Mouse (Mus musculus) macrophage (primary cell): ENCODE data around the gene Zbtb7a. TPM values are rescaled to one million over a fixed set of nuclear protein-coding genes. Genes with fewer than 3 reads are reported as not detected.
A peak's percentile ranks its signal among the peaks of the same experiment; 100 is the strongest.

ENCODE experiments used
- H3K27ac ChIP-seq: fragments of 350-480 bp; formaldehyde crosslinking; 2 replicates; pipeline ENCODE4 v1.9.0; 2021
- H3K36me3 ChIP-seq: fragments of 350-480 bp; formaldehyde crosslinking; 2 replicates; pipeline ENCODE4 v1.9.0; 2021; ENCODE audit errors: inconsistent target
- H3K4me3 ChIP-seq: fragments of 350-480 bp; formaldehyde crosslinking; 2 replicates; pipeline ENCODE4 v1.9.0; 2021; ENCODE audit errors: inconsistent target
- H3K79me2 ChIP-seq: fragments of 350-480 bp; formaldehyde crosslinking; 2 replicates; pipeline ENCODE4 v1.9.0; 2021; ENCODE audit errors: inconsistent target
- WGBS: methylation state at CpG from one replicate; pipeline ENCODE4 v1.1.7; 2026; ENCODE audit warnings: inconsistent platforms; ENCODE audit not compliant: missing documents; 5-methylcytosine and 5-hydroxymethylcytosine counted together
- polyA plus RNA-seq: library from polyadenylated mRNA; stranded (reverse); fragments of 250-400 nt; gene quantifications from 3 replicates; pipeline ENCODE4 v1.2.4, GENCODE M21; 2018; ENCODE audit warnings: inconsistent platforms
- total RNA-seq, 78 experiments: library from RNA; depleted of rRNA; stranded (reverse); fragments of 250-400 nt; gene quantifications; 1 replicate in 9 of 78; 2 replicates in 24 of 78; 3 replicates in 43 of 78; 4 replicates in 2 of 78; pipeline ENCODE4 v1.2.4; 2018; ENCODE audit warnings: inconsistent platforms in 56 of 78

Zbtb7a gene
- total RNA-seq (2018; cell fraction: chromatin; rRNA removed) = 100 to 1,000 TPM in 6 of 26 experiments, 10 to 100 TPM in 20; 17.7 to 188 (median 75.1) TPM
- 100 to 1,000 TPM in 4 of 26 experiments, 10 to 100 TPM in 22; 50.3 to 111 (median 83.6) TPM for total RNA-seq (2018; cell fraction: cytosol; rRNA removed)
- total RNA-seq (2018; cell fraction: nucleus; rRNA removed) = 100 to 1,000 TPM in 11 of 26 experiments, 10 to 100 TPM in 15; 39.7 to 162 (median 88.6) TPM
- 48.1 to 55.4 TPM (median 52.8 TPM) in 3 replicates for polyA plus RNA-seq

DNA sequence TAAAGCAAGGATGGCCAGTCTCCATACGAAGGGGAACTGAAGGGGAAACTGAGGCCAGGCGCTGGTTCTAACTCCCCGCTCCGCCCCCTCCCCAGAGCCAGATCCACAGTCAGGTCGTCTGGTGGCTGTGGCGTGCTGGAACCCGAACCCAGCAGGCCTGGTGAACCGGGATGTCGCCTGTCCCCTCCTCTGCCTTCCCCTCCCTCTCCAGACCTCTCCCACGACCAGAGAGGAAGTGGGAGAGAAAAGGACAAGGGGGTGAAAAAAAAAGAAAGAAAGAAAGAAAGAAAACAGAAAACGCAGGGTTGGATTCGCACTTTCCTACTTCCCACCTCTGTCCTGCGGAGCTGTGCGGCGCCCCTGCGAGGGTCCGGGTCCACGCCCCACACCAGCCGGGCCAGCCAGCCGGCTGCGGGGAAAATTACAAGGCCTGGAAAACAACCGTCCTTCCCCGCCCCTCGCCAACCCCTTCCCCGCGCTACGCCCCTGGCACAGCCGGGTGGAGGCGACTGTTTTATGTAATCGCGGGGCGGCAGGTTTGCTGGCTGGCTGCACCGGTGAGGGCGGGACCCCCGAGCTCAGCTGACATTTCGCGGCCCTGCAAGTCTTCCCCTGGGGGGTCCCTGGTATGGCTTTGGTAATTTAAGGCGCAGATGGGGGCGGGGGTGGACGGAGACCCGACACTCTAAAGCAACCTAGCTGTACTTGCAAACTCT lies at the start of gene Zbtb7a:
Gene Zbtb7a (plus strand): TSS at position 255 of the 716 bp plus-strand sequence.
- peak within 1 kb of the TSS; percentile 67 for H3K4me3 ChIP-seq
- no peaks in the 10 kb centered on the region for H3K36me3 ChIP-seq
- under 1% methylated on average over 41 of the region's 41 CpGs for WGBS
- peaks cover 23% of the 10 kb centered on the region for H3K79me2 ChIP-seq
- H3K27ac ChIP-seq = peak within 1 kb of the TSS; percentile 92

DNA sequence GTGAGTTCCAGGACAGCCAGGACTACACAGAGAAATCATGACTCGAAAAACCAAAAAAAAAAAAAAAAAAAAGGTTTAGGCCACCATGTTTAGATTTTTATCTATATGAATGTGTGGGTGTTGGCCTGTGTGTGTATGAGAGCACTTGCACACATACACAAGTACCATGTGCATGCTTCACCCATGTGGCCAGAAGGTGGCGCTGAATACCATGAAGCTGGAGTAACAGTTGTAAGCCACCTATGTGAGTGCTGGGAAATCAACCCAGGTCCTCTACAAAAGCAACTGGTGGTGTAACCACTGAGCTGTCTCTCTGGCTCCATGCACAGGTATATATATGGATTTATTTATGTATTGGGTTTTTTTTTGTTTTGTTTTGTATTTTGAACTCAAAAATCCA lies 48.0 kb upstream of the Zbtb7a start:
- Histone ChIP-seq H3K27ac (no peak overlapping the region), H3K79me2 (no peaks in the 10 kb centered on the region), H3K36me3 (no peaks in the 10 kb centered on the region), H3K4me3 (no peak overlapping the region)
- WGBS = 50% methylated on average over 1 of the region's 2 CpGs

DNA sequence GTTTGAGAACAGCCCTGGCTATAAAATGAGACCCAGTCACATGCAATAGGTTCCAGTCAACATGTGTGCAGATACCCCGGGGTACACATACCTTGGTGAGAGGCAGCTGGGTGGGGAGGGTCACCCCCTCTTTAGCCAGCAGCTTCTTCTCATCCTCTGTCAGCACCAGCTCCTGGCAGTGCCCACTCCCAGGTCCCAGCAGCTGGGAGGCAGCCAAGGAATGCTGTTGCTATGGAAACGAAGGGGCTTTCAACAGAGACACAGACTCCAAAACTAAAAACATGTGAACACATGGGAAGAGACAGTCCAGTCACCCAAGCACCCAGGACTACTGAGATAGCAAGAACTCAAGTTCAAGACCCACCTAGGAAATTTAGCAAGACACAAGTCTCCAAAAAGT lies 45.8 kb upstream of the Zbtb7a start:
- Histone ChIP-seq H3K4me3 (no peak overlapping the region), H3K79me2 (no peaks in the 10 kb centered on the region), H3K36me3 (no peaks in the 10 kb centered on the region), H3K27ac (no peak overlapping the region)
- WGBS = 95% methylated on average over 2 of the region's 2 CpGs

DNA sequence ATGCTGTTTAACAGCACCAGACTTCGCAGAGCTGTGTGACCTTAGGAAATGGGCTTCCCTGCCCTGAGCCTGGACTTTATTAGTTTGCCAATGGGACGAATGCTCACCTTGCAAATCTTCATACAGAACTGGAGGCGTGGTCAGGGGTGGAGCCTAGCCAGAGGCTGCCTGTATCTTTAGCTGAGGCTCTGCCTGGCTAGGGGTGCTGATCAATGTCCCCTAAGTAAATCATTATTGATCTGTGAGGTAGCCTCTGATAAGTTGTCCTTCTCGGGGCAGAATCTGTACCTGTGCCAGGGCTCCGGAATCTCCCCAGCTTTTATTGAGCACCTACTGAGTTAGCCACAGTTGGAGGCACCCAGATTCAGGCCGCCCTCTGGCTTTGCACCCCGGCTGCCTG lies 44.4 kb upstream of the Zbtb7a start:
- no peak overlapping the region for H3K4me3 ChIP-seq
- H3K36me3 ChIP-seq = no peaks in the 10 kb centered on the region
- no peak overlapping the region for H3K27ac ChIP-seq
- 73% methylated on average over 7 of the region's 7 CpGs for WGBS
- no peaks in the 10 kb centered on the region for H3K79me2 ChIP-seq

DNA sequence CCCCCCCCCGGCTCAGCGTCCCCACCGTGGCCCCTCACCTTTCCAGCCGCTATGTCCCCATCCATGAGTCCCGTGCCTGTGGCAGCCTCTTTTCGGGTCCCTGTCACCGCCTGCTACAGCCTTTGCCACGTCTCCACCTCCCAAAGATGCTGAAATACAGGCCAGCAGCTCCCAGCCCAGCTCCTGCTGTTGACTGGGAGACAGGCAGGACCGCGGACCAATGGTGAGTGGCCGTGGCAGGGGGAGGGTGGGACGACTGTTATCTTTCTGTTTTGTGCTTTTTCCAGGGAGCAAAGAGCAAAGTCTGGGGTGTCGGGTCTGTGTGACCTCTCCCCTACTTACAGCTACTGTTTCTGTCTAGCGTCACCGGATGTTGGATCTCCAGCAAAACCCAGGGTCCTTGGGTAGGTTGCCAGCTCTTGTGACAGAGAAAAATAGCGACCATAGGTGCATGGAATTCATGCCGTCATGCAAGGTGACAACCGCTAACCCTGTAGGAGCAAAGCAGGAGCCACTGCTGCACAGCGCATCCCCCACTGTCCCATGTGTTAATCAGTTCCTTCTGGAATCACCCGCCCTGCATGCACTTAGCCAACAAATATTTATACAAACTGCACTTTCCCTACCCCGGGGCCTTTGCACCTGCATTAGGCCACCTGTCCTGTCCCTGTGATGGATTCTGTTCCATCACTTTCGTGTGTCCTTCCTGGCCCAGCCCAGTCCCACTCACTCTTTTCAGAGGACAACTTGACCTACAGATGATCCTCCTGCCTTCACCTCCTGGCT lies 42.4 kb upstream of the Zbtb7a start:
- Histone ChIP-seq H3K79me2 (no peaks in the 10 kb centered on the region), H3K4me3 (no peak overlapping the region), H3K36me3 (no peaks in the 10 kb centered on the region), H3K27ac (no peak overlapping the region)
- WGBS = 65% methylated on average over 21 of the region's 22 CpGs

DNA sequence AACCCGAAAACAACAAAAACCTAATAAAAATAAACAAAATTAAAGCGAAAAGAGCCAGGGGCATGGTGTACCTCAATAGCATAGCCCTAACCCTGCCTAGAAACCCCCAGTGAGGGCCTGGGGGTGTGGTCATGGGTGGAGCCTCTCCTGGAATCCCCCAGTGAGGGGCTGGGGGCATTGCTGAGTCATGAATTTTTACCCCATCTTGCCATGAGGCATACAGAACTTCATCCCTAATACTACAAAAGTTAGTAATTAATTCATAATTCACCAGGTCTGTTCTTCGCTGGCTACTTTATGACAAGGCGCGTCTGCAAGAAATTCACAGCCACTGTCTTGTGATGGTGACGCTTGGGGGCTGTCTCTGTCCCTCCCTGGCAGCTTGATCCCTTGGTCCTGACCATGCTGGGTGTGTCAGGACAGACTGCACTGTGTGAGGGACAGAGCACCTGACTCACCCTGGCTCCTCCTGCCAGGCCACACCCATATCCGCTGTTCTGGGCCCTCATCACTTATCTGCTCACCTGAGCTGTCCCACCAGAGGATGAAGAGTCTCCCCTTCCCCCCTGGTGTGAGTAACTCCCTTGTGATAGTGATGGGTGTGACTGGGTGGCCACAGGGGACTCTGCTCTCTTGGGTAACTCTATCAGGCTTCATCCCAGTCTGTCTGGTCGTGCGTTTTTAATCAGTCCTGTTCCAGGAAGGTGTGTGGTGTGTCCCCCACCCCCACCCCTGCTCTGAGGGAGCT lies 39.9 kb upstream of the Zbtb7a start:
- WGBS = 81% methylated on average over 9 of the region's 9 CpGs
- Histone ChIP-seq H3K4me3 (no peak overlapping the region), H3K79me2 (no peaks in the 10 kb centered on the region), H3K27ac (no peak overlapping the region), H3K36me3 (no peaks in the 10 kb centered on the region)

DNA sequence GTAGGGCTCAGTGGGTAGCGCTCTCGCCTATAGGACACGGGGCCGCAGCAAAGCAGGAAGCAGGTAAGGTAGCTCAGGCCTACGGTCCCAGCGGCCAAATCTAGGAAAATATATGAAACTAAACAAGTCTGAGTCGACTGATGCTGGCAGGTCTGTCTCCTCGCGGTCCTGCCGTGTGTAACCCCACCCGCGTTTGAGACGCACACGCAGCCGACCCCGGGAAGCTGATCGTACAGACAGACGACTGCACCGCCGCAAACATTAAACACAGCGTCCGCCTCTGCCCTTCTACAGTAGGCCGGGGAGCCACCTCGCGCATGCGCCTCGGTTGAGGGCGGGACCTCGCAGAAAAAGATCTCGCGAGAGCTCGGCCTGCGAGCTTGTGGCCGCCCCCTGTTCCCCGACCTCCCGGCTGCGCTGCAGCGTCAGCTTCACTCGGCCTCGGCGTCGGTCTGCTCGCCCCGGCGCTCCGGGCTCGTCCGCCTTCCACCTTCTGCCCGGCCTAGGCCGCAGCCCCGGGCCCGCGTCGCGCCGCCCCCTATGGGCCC lies 29.4 kb upstream of the Zbtb7a start, which contains the start of gene Map2k2:
Gene Map2k2 (plus strand): TSS at position 351 of the 548 bp plus-strand sequence.
- H3K4me3 ChIP-seq = peak within 1 kb of the TSS; percentile 77
- peaks cover 19% of the 10 kb centered on the region for H3K36me3 ChIP-seq
- WGBS = under 1% methylated on average over 56 of the region's 56 CpGs
- peak within 1 kb of the TSS; percentile 79 for H3K27ac ChIP-seq
- H3K79me2 ChIP-seq = peaks cover 45% of the 10 kb centered on the region

DNA sequence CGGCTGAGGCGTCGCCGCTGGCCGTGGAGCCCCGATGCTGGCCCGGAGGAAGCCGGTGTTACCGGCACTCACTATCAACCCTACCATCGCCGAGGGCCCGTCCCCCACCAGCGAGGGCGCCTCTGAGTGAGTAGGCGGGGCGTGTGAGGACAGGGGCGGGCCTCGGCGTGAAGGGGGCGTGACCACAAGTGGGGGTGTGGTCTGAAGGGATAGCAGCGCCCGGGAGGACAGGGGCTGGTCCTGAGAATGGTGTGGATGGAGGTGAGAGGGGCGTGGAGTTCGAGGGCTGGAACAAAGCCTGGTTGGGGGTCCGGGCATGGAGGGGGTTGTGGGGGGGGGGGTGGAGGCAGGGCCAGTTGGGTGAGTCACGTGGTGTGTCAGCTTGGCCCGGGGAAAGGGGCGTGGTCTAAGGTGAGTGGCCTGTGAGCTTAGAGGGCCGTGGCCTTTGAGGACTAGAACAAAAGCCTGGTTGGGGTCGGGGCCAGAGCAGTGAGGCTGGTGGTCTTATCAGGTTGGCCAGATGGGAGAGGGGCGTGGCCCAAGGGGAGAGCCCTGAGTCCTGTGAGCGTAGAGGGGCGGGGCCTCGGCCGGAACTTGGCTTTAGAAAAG lies 28.8 kb upstream of the Zbtb7a start:
- H3K79me2 ChIP-seq = peaks cover 51% of the 10 kb centered on the region
- peaks cover 25% of the 10 kb centered on the region for H3K36me3 ChIP-seq
- H3K4me3 ChIP-seq = peak overlapping the region; percentile 66
- 0% methylated on average over 33 of the region's 35 CpGs for WGBS
- H3K27ac ChIP-seq = peak overlapping the region; percentile 43

DNA sequence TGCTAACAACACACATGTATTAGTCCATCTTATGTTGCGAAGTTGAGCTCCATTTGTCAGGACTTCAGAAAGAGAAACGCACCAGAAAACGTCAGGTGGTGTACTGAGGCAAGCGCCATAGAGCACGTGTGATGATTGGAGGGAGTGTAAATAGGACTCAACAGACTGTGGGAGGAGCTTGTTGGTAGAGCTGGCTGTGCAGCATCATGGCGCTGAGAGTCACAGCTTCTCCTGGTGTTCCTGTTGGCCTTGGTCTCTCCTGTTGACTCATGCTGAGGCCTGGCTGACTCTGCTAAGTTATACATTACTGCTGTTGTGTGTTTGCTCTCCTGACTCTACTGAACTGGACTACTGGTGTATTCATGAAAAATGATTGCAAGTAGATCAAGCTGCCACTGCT lies 22.1 kb upstream of the Zbtb7a start:
- H3K27ac ChIP-seq = no peak overlapping the region
- no peak overlapping the region for H3K4me3 ChIP-seq
- WGBS = 90% methylated on average over 6 of the region's 6 CpGs
- peaks cover 75% of the 10 kb centered on the region for H3K36me3 ChIP-seq
- peaks cover 67% of the 10 kb centered on the region for H3K79me2 ChIP-seq

DNA sequence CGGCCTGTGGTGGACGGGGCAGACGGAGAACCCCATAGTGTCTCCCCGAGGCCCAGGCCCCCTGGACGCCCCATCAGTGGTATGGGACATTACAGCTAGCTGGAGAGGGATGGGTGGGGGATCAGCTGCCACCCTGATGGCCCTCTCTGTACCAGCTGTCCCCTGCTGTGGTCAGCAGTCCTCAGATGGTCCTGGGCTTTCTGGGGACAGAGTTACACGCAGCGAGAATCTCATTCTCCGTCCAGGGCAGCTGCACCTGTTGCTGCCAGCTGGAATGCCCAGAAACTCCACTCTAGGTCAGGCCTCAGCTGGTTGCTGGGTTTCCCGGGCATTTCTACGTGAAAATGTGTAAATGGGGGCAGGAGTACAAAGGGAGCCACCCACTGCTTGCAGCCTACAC lies 15.4 kb upstream of the Zbtb7a start:
- Histone ChIP-seq H3K27ac (no peak overlapping the region), H3K36me3 (peaks cover 85% of the 10 kb centered on the region)

DNA sequence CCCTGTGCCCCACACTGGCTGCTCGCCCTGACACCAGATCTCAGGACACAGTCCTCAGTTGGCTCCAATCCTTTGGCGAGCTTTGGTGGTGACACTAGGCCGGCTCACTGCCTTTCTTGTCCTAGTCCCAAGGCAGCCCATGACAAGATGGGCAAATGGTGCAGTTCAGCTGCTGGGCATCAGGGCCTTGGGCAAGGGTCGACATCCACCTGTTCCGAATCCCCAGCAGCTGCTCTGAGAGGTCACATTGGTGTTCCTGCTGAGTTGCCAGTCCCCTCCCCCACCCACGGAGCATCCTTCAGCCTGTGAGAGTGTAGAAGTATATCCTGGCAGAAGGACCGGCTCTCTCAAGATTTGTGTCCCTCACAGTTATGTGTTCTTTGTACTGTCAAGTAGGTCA lies 14.4 kb upstream of the Zbtb7a start:
- Histone ChIP-seq H3K79me2 (no peaks in the 10 kb centered on the region), H3K36me3 (peaks cover 75% of the 10 kb centered on the region), H3K27ac (no peak overlapping the region), H3K4me3 (no peak overlapping the region)
- 91% methylated on average over 7 of the region's 7 CpGs for WGBS

More for the DNA sequence above, 15.4 kb upstream of the Zbtb7a start:
- Histone ChIP-seq H3K4me3 (no peak overlapping the region), H3K79me2 (peaks cover under 1% of the 10 kb centered on the region; the same call in 1 of the 2 replicates)
- 99% methylated on average over 10 of the region's 10 CpGs for WGBS

DNA sequence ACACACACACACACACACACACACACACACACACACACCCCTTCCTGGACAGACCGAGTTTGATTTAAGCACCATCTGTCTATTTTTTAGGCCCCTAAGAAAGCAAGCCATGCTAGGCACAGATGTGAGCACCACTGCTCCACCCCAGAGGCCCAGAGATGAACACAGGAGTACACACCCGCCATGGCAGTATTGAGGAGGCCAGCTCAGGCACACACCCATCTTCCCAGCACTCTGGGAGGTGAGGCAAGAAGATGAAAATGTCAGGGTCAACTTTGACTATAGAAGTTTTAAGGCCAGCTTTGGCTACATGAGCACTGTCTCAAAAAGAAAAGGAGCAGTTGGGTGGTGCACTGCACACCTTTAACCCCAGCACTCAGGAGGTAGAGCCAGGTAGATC lies 12.1 kb upstream of the Zbtb7a start:
- Histone ChIP-seq H3K36me3 (peaks cover 59% of the 10 kb centered on the region), H3K79me2 (no peaks in the 10 kb centered on the region), H3K27ac (no peak overlapping the region), H3K4me3 (no peak overlapping the region)
- WGBS = 92% methylated on average over 2 of the region's 2 CpGs

DNA sequence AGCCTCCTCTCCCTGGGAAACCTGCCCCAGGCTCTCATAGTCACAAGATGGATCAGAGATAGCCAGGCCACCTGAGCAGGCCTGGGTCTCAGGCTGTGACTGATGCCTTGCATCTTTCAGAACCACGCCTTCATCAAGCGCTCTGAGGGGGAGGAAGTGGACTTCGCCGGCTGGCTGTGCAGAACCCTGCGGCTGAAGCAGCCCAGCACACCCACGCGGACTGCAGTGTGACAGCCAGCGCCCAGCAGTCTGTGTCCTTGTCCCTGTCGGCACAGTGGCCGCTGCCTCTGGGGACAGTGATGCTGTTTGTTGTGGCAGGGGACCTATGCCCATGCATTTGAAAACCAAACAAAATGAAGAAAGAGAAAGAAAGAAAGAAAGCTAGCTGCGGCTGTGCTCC lies 11.5 kb upstream of the Zbtb7a start:
- no peaks in the 10 kb centered on the region for H3K79me2 ChIP-seq
- H3K27ac ChIP-seq = no peak overlapping the region
- peaks cover 53% of the 10 kb centered on the region for H3K36me3 ChIP-seq
- WGBS = 83% methylated on average over 11 of the region's 11 CpGs
- H3K4me3 ChIP-seq = no peak overlapping the region

DNA sequence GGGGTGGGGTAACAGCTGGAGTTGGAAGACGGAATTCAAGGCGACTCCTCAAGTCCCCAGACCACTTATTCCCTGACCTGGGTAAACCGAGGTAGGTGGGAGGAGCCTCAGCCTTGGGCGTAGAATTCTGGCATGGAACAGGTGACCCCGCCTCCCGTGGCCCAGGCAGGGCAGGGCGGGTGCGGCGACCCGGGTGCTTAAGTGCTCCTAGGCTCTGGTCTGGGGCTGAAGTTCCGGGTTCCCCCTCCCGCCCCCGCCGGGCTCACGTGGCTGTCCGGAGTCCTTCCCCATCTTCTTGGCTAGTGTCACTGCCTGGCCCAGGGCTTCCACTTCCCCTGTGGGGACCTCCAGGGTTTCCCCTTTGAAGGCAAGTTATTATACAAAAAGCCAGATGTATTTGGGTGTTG lies 836 bp upstream of the Zbtb7a start:
- WGBS = 2% methylated on average over 16 of the region's 16 CpGs
- Histone ChIP-seq H3K79me2 (peaks cover 13% of the 10 kb centered on the region), H3K4me3 (peak overlapping the region; percentile 67), H3K27ac (peak overlapping the region; percentile 92), H3K36me3 (no peaks in the 10 kb centered on the region)
